ENCODE assay signal across 24 mouse cellular contexts in the genomic region with DNA sequence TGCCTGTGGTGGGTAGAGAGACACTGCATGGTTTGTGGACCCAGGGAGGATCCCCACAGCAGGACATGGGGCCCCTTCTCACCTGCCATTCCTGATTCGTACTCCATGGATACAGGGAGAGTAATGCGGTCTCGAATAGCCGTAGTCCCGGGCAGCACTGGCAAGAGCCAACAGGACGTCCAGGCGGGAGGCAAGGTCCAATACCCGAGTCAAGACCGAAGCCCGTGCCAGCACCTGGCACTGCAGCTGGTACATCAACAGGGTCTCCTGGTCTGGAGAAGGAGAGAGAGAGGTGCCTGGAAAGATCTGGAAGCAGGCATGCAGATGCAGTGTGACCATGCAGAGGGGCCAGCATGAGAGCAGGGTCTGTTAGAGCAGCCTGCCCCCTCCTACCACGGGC. TPM values are rescaled to one million over a fixed set of nuclear protein-coding genes. Genes with fewer than 3 reads are reported as not detected.
A peak's percentile ranks its signal among the peaks of the same experiment; 100 is the strongest.
DNase-seq lines count a peak whose midpoint lies in the region; ATAC-seq and TF ChIP-seq lines count a peak whose summit lies in the region.
"Had no signal": no experiment of that assay in that cellular context is flagged by ENCODE, and none has a peak within 500 bp of the region (broad histone marks: within the 10 kb centered on the region; RNA-seq: fewer than 3 reads in every experiment).

No protein-coding gene starts in this region.

- ATAC-seq in forebrain, embryonic 11.5 days (replicated peaks; ENCODE audit: low FRiP score): no peak
- ATAC-seq in forebrain, embryonic 14.5 days: no peak
- ATAC-seq in hindbrain, postnatal 0 days: no peak
- ATAC-seq: activated CD4-positive, CD25-positive, alpha-beta regulatory T cell, adult 4 months; CD4-positive, CD25-positive, alpha-beta regulatory T cell, adult 4 months; forebrain, postnatal 0 days; hindbrain, embryonic 16.5 days; Patski had no signal

- no peak overlapping the region for H3K4me3 ChIP-seq in forebrain, embryonic 11.5 days (ENCODE audit: low read depth, low read length)
- H3K4me3 ChIP-seq in forebrain, embryonic 14.5 days (ENCODE audit: low read depth, low read length): no peak overlapping the region
- H3K4me3 ChIP-seq in hindbrain, embryonic 10.5 days: no peak overlapping the region
- H3K4me3 ChIP-seq in hindbrain, postnatal 0 days (ENCODE audit: low read length): no peak overlapping the region
- H3K4me3 ChIP-seq in E14TG2a.4 (replicated peaks; ENCODE audit: low read length): peak overlapping the region; percentile 45
- H3K4me3 ChIP-seq: forebrain, embryonic 12.5 days; heart, embryonic 12.5 days; hindbrain, embryonic 12.5 days had no signal

- H3K36me3 ChIP-seq in forebrain, embryonic 11.5 days (ENCODE audit: control insufficient read depth, insufficient read depth, low read length): no peaks in the 10 kb centered on the region
- no peaks in the 10 kb centered on the region for H3K36me3 ChIP-seq in forebrain, embryonic 14.5 days (ENCODE audit: control insufficient read depth, insufficient read depth, low read length)
- no peaks in the 10 kb centered on the region for H3K36me3 ChIP-seq in hindbrain, embryonic 10.5 days
- no peaks in the 10 kb centered on the region for H3K36me3 ChIP-seq in hindbrain, postnatal 0 days (ENCODE audit: insufficient read depth, low read length)
- H3K36me3 ChIP-seq in E14TG2a.4 (ENCODE audit: insufficient read depth, low read length): no peaks in the 10 kb centered on the region
- H3K36me3 ChIP-seq: forebrain, embryonic 12.5 days; heart, embryonic 12.5 days; hindbrain, embryonic 12.5 days had no signal

- peaks cover 13% of the 10 kb centered on the region for H3K4me1 ChIP-seq in forebrain, embryonic 11.5 days (replicated peaks; ENCODE audit: control insufficient read depth, insufficient read depth, low read length)
- H3K4me1 ChIP-seq in forebrain, embryonic 14.5 days (ENCODE audit: control insufficient read depth, insufficient read depth, low read length): peaks cover 8% of the 10 kb centered on the region; the same call in 1 of the 2 replicates
- H3K4me1 ChIP-seq in hindbrain, embryonic 10.5 days (replicated peaks): peaks cover 46% of the 10 kb centered on the region
- H3K4me1 ChIP-seq in hindbrain, postnatal 0 days (ENCODE audit: insufficient read depth, low read length): no peaks in the 10 kb centered on the region; the same call in 1 of the 2 replicates
- H3K4me1 ChIP-seq in E14TG2a.4 (replicated peaks; ENCODE audit: low read depth, low read length): peaks cover 60% of the 10 kb centered on the region

- H3K27me3 ChIP-seq in forebrain, embryonic 11.5 days (ENCODE audit: control insufficient read depth, insufficient read depth, low read length): no peaks in the 10 kb centered on the region
- H3K27me3 ChIP-seq in forebrain, embryonic 14.5 days (replicated peaks; ENCODE audit: control insufficient read depth, insufficient read depth, low read length): no peaks in the 10 kb centered on the region
- peaks cover 3% of the 10 kb centered on the region; the same call in 1 of the 2 replicates for H3K27me3 ChIP-seq in hindbrain, embryonic 10.5 days (ENCODE audit: insufficient read depth, poor library complexity, severe bottlenecking)
- H3K27me3 ChIP-seq in hindbrain, postnatal 0 days (ENCODE audit: insufficient read depth, low read length): no peaks in the 10 kb centered on the region
- peaks cover 16% of the 10 kb centered on the region for H3K27me3 ChIP-seq in E14TG2a.4 (ENCODE audit: insufficient read depth, low read length)
- H3K27me3 ChIP-seq: forebrain, embryonic 12.5 days; heart, embryonic 12.5 days; hindbrain, embryonic 12.5 days; Patski had no signal

- 95% methylated on average over 11 of the region's 11 CpGs for WGBS in forebrain, embryonic 11.5 days
- WGBS in forebrain, embryonic 14.5 days: 87% methylated on average over 11 of the region's 11 CpGs
- WGBS in hindbrain, embryonic 10.5 days: 92% methylated on average over 11 of the region's 11 CpGs
- 82% methylated on average over 11 of the region's 11 CpGs for WGBS in hindbrain, postnatal 0 days

- no peak overlapping the region for H3K27ac ChIP-seq in forebrain, embryonic 11.5 days (ENCODE audit: low read depth, low read length)
- no peak overlapping the region for H3K27ac ChIP-seq in forebrain, embryonic 14.5 days (ENCODE audit: low read depth, low read length)
- 0 out of 2 replicates have a peak overlapping the region, but pooled peaks have one; percentile 17 for H3K27ac ChIP-seq in hindbrain, embryonic 10.5 days
- no peak overlapping the region for H3K27ac ChIP-seq in hindbrain, postnatal 0 days
- H3K27ac ChIP-seq: forebrain, embryonic 12.5 days; hindbrain, embryonic 12.5 days had no signal

- H3K9me3 ChIP-seq in forebrain, embryonic 11.5 days (ENCODE audit: control insufficient read depth, low read length): no peaks in the 10 kb centered on the region
- H3K9me3 ChIP-seq in forebrain, embryonic 14.5 days (replicated peaks; ENCODE audit: control insufficient read depth, low read length): no peaks in the 10 kb centered on the region
- H3K9me3 ChIP-seq in hindbrain, embryonic 10.5 days: no peaks in the 10 kb centered on the region
- H3K9me3 ChIP-seq in hindbrain, postnatal 0 days (ENCODE audit: low read length): no peaks in the 10 kb centered on the region
- no peaks in the 10 kb centered on the region for H3K9me3 ChIP-seq in E14TG2a.4 (ENCODE audit: low read length)
- H3K9me3 ChIP-seq: forebrain, embryonic 12.5 days; heart, embryonic 12.5 days; hindbrain, embryonic 12.5 days had no signal

- no peak overlapping the region for H3K4me2 ChIP-seq in forebrain, embryonic 11.5 days (ENCODE audit: low read depth, low read length, severe bottlenecking)
- no peak overlapping the region for H3K4me2 ChIP-seq in forebrain, embryonic 14.5 days (ENCODE audit: low read length)
- no peak overlapping the region for H3K4me2 ChIP-seq in hindbrain, postnatal 0 days (ENCODE audit: low read depth, low read length)
- H3K4me2 ChIP-seq: forebrain, embryonic 12.5 days; heart, embryonic 12.5 days; hindbrain, embryonic 12.5 days had no signal

- no peak overlapping the region for H3K9ac ChIP-seq in forebrain, embryonic 11.5 days (ENCODE audit: low read length)
- no peak overlapping the region for H3K9ac ChIP-seq in forebrain, embryonic 14.5 days (ENCODE audit: low read length)
- no peak overlapping the region for H3K9ac ChIP-seq in hindbrain, postnatal 0 days (replicated peaks; ENCODE audit: low read length)
- H3K9ac ChIP-seq: forebrain, embryonic 12.5 days; forebrain, postnatal 0 days; heart, embryonic 12.5 days; hindbrain, embryonic 12.5 days had no signal

- no peak for TF ChIP-seq CTCF in hindbrain, postnatal 0 days (IDR thresholded peaks at IDR 0.05; ENCODE audit: low read depth)
- no peak for TF ChIP-seq CTCF in E14TG2a.4 (conservative IDR thresholded peaks at IDR 0.05; ENCODE audit: low read length)

- DNase-seq in adrenal gland, postnatal 14 days: peak; percentile 2
- DNase-seq in adrenal gland, adult 8-10 months: no peak
- DNase-seq in forebrain, embryonic 11.5 days (ENCODE audit: low spot score): peak; percentile 46
- no peak for DNase-seq in forebrain, embryonic 14.5 days (ENCODE audit: low spot score)
- no peak for DNase-seq in hindbrain, embryonic 10.5 days (ENCODE audit: low spot score)
- no peak for DNase-seq in hindbrain, postnatal 0 days (ENCODE audit: low spot score)
- DNase-seq in urinary bladder, postnatal 4 days (ENCODE audit: low spot score in 2 of 2): no peak
- DNase-seq: adrenal gland, postnatal 36 days; B cell, adult 2 months; cerebellum, adult 2 months; forebrain, postnatal 0 days; gastrocnemius, postnatal 25 days; heart, adult 18-20 months; heart, postnatal 36 days; kidney, adult 11 months had no signal

RNA-seq across cellular contexts. Expression of a gene that starts 3.5 kb away (rescaled TPM):
- 1.3 and 1.7 TPM in 2 replicates for total RNA-seq in adrenal gland, postnatal 14 days (2021)
- total RNA-seq in adrenal gland, adult 8-10 months (2022): 1 to 10 TPM in 2 of 4 experiments, under 1 TPM in 2; 0.91 to 2.8 (median 0.99) TPM
- 4.0 and 4.1 TPM in 2 replicates for polyA plus RNA-seq in forebrain, embryonic 11.5 days (2014; fragmentation: Nextera tagmentation; extraction: Ambion mirVana)
- 2.9 and 6.2 TPM in 2 replicates for polyA plus RNA-seq in forebrain, embryonic 14.5 days (2014; fragmentation: Nextera tagmentation; extraction: Ambion mirVana)
- polyA plus RNA-seq in hindbrain, embryonic 10.5 days (2016; fragmentation: Nextera tagmentation; extraction: Ambion mirVana): 5.2 and 5.6 TPM in 2 replicates
- 0.65 and 2.1 TPM in 2 replicates for total RNA-seq in hindbrain, postnatal 0 days (2014; rRNA removed)
- 2.4 and 2.7 TPM in 2 replicates for polyA plus RNA-seq in hindbrain, postnatal 0 days (2015; fragmentation: Nextera tagmentation; extraction: Ambion mirVana)
- total RNA-seq: gastrocnemius, adult 18-20 months; heart, adult 18-20 months; heart, postnatal 36 days had no signal

RNA-seq across cellular contexts. Expression of a gene that starts 14.9 kb away (rescaled TPM):
- total RNA-seq in adrenal gland, postnatal 14 days (2021): 0.85 and 1.2 TPM in 2 replicates
- total RNA-seq in adrenal gland, adult 8-10 months (2022): 1 to 10 TPM in 2 of 4 experiments, under 1 TPM in 2; 0.75 to 1.8 (median 1.2) TPM
- polyA plus RNA-seq in forebrain, embryonic 11.5 days (2014; fragmentation: Nextera tagmentation; extraction: Ambion mirVana): 0.15 and 0.27 TPM in 2 replicates
- polyA plus RNA-seq in forebrain, embryonic 14.5 days (2014; fragmentation: Nextera tagmentation; extraction: Ambion mirVana): 0.05 and 0.11 TPM in 2 replicates
- polyA plus RNA-seq in hindbrain, embryonic 10.5 days (2016; fragmentation: Nextera tagmentation; extraction: Ambion mirVana): 0.10 and 0.24 TPM in 2 replicates
- 0.68 and 1.2 TPM in 2 replicates for total RNA-seq in hindbrain, postnatal 0 days (2014; rRNA removed)
- polyA plus RNA-seq in hindbrain, postnatal 0 days (2015; fragmentation: Nextera tagmentation; extraction: Ambion mirVana): 0.11 and 0.18 TPM in 2 replicates

RNA-seq across cellular contexts. Expression of a gene that starts 15.3 kb away (rescaled TPM):
- total RNA-seq in adrenal gland, postnatal 14 days (2021): 1.8 and 3.6 TPM in 2 replicates
- 1 to 10 TPM in 3 of 4 experiments, under 1 TPM in 1; 0.73 to 4.0 (median 2.2) TPM for total RNA-seq in adrenal gland, adult 8-10 months (2022)
- 5.8 and 7.9 TPM in 2 replicates for polyA plus RNA-seq in forebrain, embryonic 11.5 days (2014; fragmentation: Nextera tagmentation; extraction: Ambion mirVana)
- 2.3 and 2.6 TPM in 2 replicates for polyA plus RNA-seq in forebrain, embryonic 14.5 days (2014; fragmentation: Nextera tagmentation; extraction: Ambion mirVana)
- polyA plus RNA-seq in hindbrain, embryonic 10.5 days (2016; fragmentation: Nextera tagmentation; extraction: Ambion mirVana): 3.9 and 6.4 TPM in 2 replicates
- total RNA-seq in hindbrain, postnatal 0 days (2014; rRNA removed): 1.1 and 6.4 TPM in 2 replicates
- 2.2 and 3.1 TPM in 2 replicates for polyA plus RNA-seq in hindbrain, postnatal 0 days (2015; fragmentation: Nextera tagmentation; extraction: Ambion mirVana)
- total RNA-seq: heart, adult 18-20 months had no signal

RNA-seq across cellular contexts. Expression of a gene that starts 18.5 kb away (rescaled TPM):
- total RNA-seq in adrenal gland, postnatal 14 days (2021): 83.0 and 109 TPM in 2 replicates
- 100 to 1,000 TPM in 2 of 4 experiments, 10 to 100 TPM in 2; 83.2 to 134 (median 113) TPM for total RNA-seq in adrenal gland, adult 8-10 months (2022)
- 67.7 and 74.5 TPM in 2 replicates for polyA plus RNA-seq in forebrain, embryonic 11.5 days (2014; fragmentation: Nextera tagmentation; extraction: Ambion mirVana)
- 28.3 and 37.3 TPM in 2 replicates for polyA plus RNA-seq in forebrain, embryonic 14.5 days (2014; fragmentation: Nextera tagmentation; extraction: Ambion mirVana)
- polyA plus RNA-seq in hindbrain, embryonic 10.5 days (2016; fragmentation: Nextera tagmentation; extraction: Ambion mirVana): 232 and 239 TPM in 2 replicates
- total RNA-seq in hindbrain, postnatal 0 days (2014; rRNA removed): 56.9 and 59.5 TPM in 2 replicates
- 81.9 and 88.5 TPM in 2 replicates for polyA plus RNA-seq in hindbrain, postnatal 0 days (2015; fragmentation: Nextera tagmentation; extraction: Ambion mirVana)

RNA-seq across cellular contexts. Expression of a gene that starts 27.6 kb away (rescaled TPM):
- 24.2 and 30.6 TPM in 2 replicates for total RNA-seq in adrenal gland, postnatal 14 days (2021)
- 10 to 100 TPM; 12.4 to 29.5 (median 21.6) TPM for total RNA-seq in adrenal gland, adult 8-10 months (2022)
- 489 and 543 TPM in 2 replicates for polyA plus RNA-seq in forebrain, embryonic 11.5 days (2014; fragmentation: Nextera tagmentation; extraction: Ambion mirVana)
- 617 and 661 TPM in 2 replicates for polyA plus RNA-seq in forebrain, embryonic 14.5 days (2014; fragmentation: Nextera tagmentation; extraction: Ambion mirVana)
- 536 and 664 TPM in 2 replicates for polyA plus RNA-seq in hindbrain, embryonic 10.5 days (2016; fragmentation: Nextera tagmentation; extraction: Ambion mirVana)
- total RNA-seq in hindbrain, postnatal 0 days (2014; rRNA removed): 216 and 228 TPM in 2 replicates
- 322 and 331 TPM in 2 replicates for polyA plus RNA-seq in hindbrain, postnatal 0 days (2015; fragmentation: Nextera tagmentation; extraction: Ambion mirVana)

Comparison
In these comparisons a context has a peak if more than half of its experiments do, and no peak if none do; other contexts are left out.
1. DNase-seq: peak in adrenal gland, postnatal 14 days (single experiment) and forebrain, embryonic 11.5 days (single experiment); none in adrenal gland, adult 8-10 months (single experiment), forebrain, embryonic 14.5 days (single experiment), hindbrain, embryonic 10.5 days (single experiment), hindbrain, postnatal 0 days (single experiment) and urinary bladder, postnatal 4 days (0 of 2).